Mouse (Mus musculus) urinary bladder, postnatal 36 days (tissue): Measurements from ENCODE around the gene Tecpr2.
"Not testable (repeated sequence)": the region's sequence is repeated elsewhere in the genome, so short reads cannot be mapped to it uniquely, and the experiment has no call there.

Experiments used
- DNase-seq, 2 experiments: peaks; one replicate each; pipeline ENCODE4 v3.0.0; 2022; ENCODE audit warnings: low spot score in 2 of 2, mixed read lengths in 1 of 2

Tecpr2 gene

GRCm38 (mm10) chr12:110889036-110890020 is at the start of gene Tecpr2, which contains the start of gene Cinp:
TSS of gene Tecpr2 (plus strand) at chr12:110889264.
TSS of gene Cinp (minus strand) at chr12:110889145.
- peak; percentile 86 to 95 for DNase-seq

- peak; percentile 94 to 95 for DNase-seq
Observed at GRCm38 (mm10) chr12:110840348-110841198, 48.5 kb upstream of the Tecpr2 start, which contains the start of gene Mok. TSS of gene Mok (minus strand) at chr12:110840939.

GRCm38 (mm10) chr12:110841731-110842493 is 47.2 kb upstream of the Tecpr2 start:
- no peak for DNase-seq

GRCm38 (mm10) chr12:110843194-110844048 is 45.6 kb upstream of the Tecpr2 start:
- DNase-seq, result peak; percentile 84 to 88

- DNase-seq, result peak; percentile 39 to 51
Observed at GRCm38 (mm10) chr12:110844227-110845130, 44.6 kb upstream of the Tecpr2 start.

GRCm38 (mm10) chr12:110845131-110845880 is 43.8 kb upstream of the Tecpr2 start:
- peak; percentile 94 for DNase-seq

GRCm38 (mm10) chr12:110846191-110846765 is 42.8 kb upstream of the Tecpr2 start:
- no peak for DNase-seq

GRCm38 (mm10) chr12:110850010-110850928 is 38.8 kb upstream of the Tecpr2 start, which contains the start of gene Zfp839:
TSS of gene Zfp839 (plus strand) at chr12:110850253.
- DNase-seq, result peak; percentile 79 to 88

GRCm38 (mm10) chr12:110850929-110851256 is 38.2 kb upstream of the Tecpr2 start:
- DNase-seq, result no peak

GRCm38 (mm10) chr12:110851414-110851813 is 37.6 kb upstream of the Tecpr2 start:
- DNase-seq, result no peak

- DNase-seq, result no peak
Observed at GRCm38 (mm10) chr12:110851923-110852322, 37.1 kb upstream of the Tecpr2 start.

GRCm38 (mm10) chr12:110854786-110855737 is 34.0 kb upstream of the Tecpr2 start:
- no peak for DNase-seq

- no peak for DNase-seq
Observed at GRCm38 (mm10) chr12:110857196-110857595, 31.9 kb upstream of the Tecpr2 start.

- not testable (repeated sequence) for DNase-seq
Observed at GRCm38 (mm10) chr12:110858681-110859080, 30.4 kb upstream of the Tecpr2 start.

- DNase-seq, result no peak
Observed at GRCm38 (mm10) chr12:110860293-110860692, 28.8 kb upstream of the Tecpr2 start.

- DNase-seq, result no peak
Observed at GRCm38 (mm10) chr12:110861256-110861655, 27.8 kb upstream of the Tecpr2 start.
